Mouse (Mus musculus) CH12.LX (cell line): ENCODE results near the gene Dok5. TPM values are rescaled to one million over a fixed set of nuclear protein-coding genes. Genes with fewer than 3 reads are reported as not detected.

Experiments used
- DNase-seq: peaks from one replicate; pipeline ENCODE4 v3.0.0-alpha.2; 2013; ENCODE audit errors: extremely low read depth
- H3K27ac ChIP-seq: 2 replicates; pipeline ENCODE4 v1.5.1; 2012; ENCODE audit warnings: low read depth, mild to moderate bottlenecking, control low read depth, moderate library complexity; ENCODE audit not compliant: insufficient read depth
- H3K27me3 ChIP-seq: replicated peaks from 2 replicates; pipeline ENCODE3; 2012; ENCODE audit warnings: inconsistent platforms
- H3K36me3 ChIP-seq, 2 experiments: replicated peaks in 1 of 2; 2 replicates each; pipeline versions ENCODE3 to v1.6.1; 2012; ENCODE audit warnings: inconsistent platforms in 1 of 2, low read length in 1 of 2, mild to moderate bottlenecking in 1 of 2, mixed read lengths in 1 of 2, moderate library complexity in 1 of 2; ENCODE audit not compliant: control insufficient read depth in 1 of 2, insufficient read depth in 1 of 2
- H3K4me1 ChIP-seq, 2 experiments: 2 replicates each; pipeline ENCODE4 v1.6.1; 2012; ENCODE audit warnings: inconsistent platforms in 1 of 2, moderate library complexity in 1 of 2; ENCODE audit not compliant: insufficient read depth in 2 of 2, control insufficient read depth in 1 of 2
- H3K4me2 ChIP-seq: 2 replicates; pipeline ENCODE4 v1.6.1; 2012; ENCODE audit warnings: low read depth, mild to moderate bottlenecking, control low read depth; ENCODE audit not compliant: poor library complexity, insufficient read depth, severe bottlenecking
- H3K4me3 ChIP-seq, 3 experiments: fragments of 150-350 bp in 1 of 3; sonication (generic) in 1 of 3; replicated peaks in 1 of 3; 2 replicates each; pipeline versions ENCODE3 to v1.5.1; 2011 to 2012; ENCODE audit warnings: low read depth in 2 of 3, low read length in 2 of 3, mild to moderate bottlenecking in 2 of 3, moderate library complexity in 2 of 3, control low read depth in 1 of 3, improper control_type of control experiment in 1 of 3, inconsistent platforms in 1 of 3, mixed read lengths in 1 of 3; ENCODE audit not compliant: poor library complexity in 1 of 3
- H3K79me2 ChIP-seq: replicated peaks from 2 replicates; pipeline ENCODE4 v1.6.1; 2012; ENCODE audit warnings: mild to moderate bottlenecking, moderate library complexity; ENCODE audit not compliant: control insufficient read depth, poor library complexity, insufficient read depth, severe bottlenecking; ENCODE audit errors: extremely low read depth
- H3K9ac ChIP-seq: 2 replicates; pipeline ENCODE4 v1.6.1; 2012; ENCODE audit warnings: low read depth, mild to moderate bottlenecking, control low read depth, moderate library complexity; ENCODE audit not compliant: insufficient read depth
- H3K9me3 ChIP-seq: replicated peaks from 2 replicates; pipeline ENCODE3; 2012; ENCODE audit warnings: low read length, inconsistent platforms, mixed read lengths
- CHD1 ChIP-seq: IDR thresholded peaks from 2 replicates; pipeline ENCODE4 v1.6.1; 2012; ENCODE audit warnings: low read depth, low read length, improper control_type of control experiment, inconsistent platforms
- CTCF ChIP-seq, 2 experiments: IDR thresholded peaks in 1 of 2; conservative IDR thresholded peaks in 1 of 2; 2 replicates each; pipeline ENCODE4 v1.5.1; 2011 to 2012; ENCODE audit warnings: low read depth in 2 of 2, low read length in 2 of 2, improper control_type of control experiment in 1 of 2, inconsistent platforms in 1 of 2, mild to moderate bottlenecking in 1 of 2, moderate library complexity in 1 of 2
- E2F4 ChIP-seq: IDR thresholded peaks from 2 replicates; pipeline ENCODE4 v1.6.1; 2011; ENCODE audit warnings: low read depth, low read length, improper control_type of control experiment; ENCODE audit not compliant: insufficient replicate concordance
- ELF1 ChIP-seq: IDR thresholded peaks from 2 replicates; pipeline ENCODE4 v1.6.1; 2014; ENCODE audit warnings: low read depth, mild to moderate bottlenecking, inconsistent platforms, low read length, improper control_type of control experiment
- EP300 ChIP-seq: IDR thresholded peaks from 2 replicates; pipeline ENCODE4 v1.6.1; 2011; ENCODE audit warnings: low read length, improper control_type of control experiment
- ETS1 ChIP-seq: conservative IDR thresholded peaks from 2 replicates; pipeline ENCODE4 v1.6.1; 2012; ENCODE audit warnings: low read depth, mild to moderate bottlenecking, inconsistent platforms, low read length, improper control_type of control experiment, moderate library complexity
- GABPA ChIP-seq: IDR thresholded peaks from 2 replicates; pipeline ENCODE4 v1.6.1; 2012; ENCODE audit warnings: low read depth, low read length, improper control_type of control experiment, inconsistent platforms; ENCODE audit not compliant: insufficient replicate concordance
- HCFC1 ChIP-seq: IDR thresholded peaks from 2 replicates; pipeline ENCODE4 v1.6.1; 2012; ENCODE audit warnings: low read depth, mild to moderate bottlenecking, inconsistent platforms, low read length, improper control_type of control experiment
- JUN ChIP-seq: IDR thresholded peaks from 2 replicates; pipeline ENCODE4 v1.6.1; 2011; ENCODE audit warnings: low read depth, mild to moderate bottlenecking, low read length, improper control_type of control experiment, moderate library complexity; ENCODE audit not compliant: insufficient read depth
- JUND ChIP-seq: conservative IDR thresholded peaks from 2 replicates; pipeline ENCODE4 v1.6.1; 2011; ENCODE audit warnings: low read depth, low read length, improper control_type of control experiment
- MAFK ChIP-seq: IDR thresholded peaks from 2 replicates; pipeline ENCODE4 v1.6.1; 2011; ENCODE audit warnings: low read length, improper control_type of control experiment; ENCODE audit not compliant: insufficient replicate concordance
- MAX ChIP-seq: IDR thresholded peaks from 2 replicates; pipeline ENCODE4 v1.6.1; 2011; ENCODE audit warnings: low read length, improper control_type of control experiment
- MYC ChIP-seq: IDR thresholded peaks from 2 replicates; pipeline ENCODE4 v1.6.1; 2011; ENCODE audit warnings: low read depth, mild to moderate bottlenecking, improper control_type of control experiment, low read length
- NELFE ChIP-seq: IDR thresholded peaks from 2 replicates; pipeline ENCODE4 v1.6.1; 2011; ENCODE audit warnings: low read depth, low read length, improper control_type of control experiment
- NRF1 ChIP-seq: IDR thresholded peaks from 2 replicates; pipeline ENCODE4 v1.6.1; 2014; ENCODE audit warnings: low read depth, mild to moderate bottlenecking, inconsistent platforms, low read length, improper control_type of control experiment, moderate library complexity
- POLR2A ChIP-seq: IDR thresholded peaks from 2 replicates; pipeline ENCODE4 v1.6.1; 2011; ENCODE audit warnings: low read depth, mild to moderate bottlenecking, improper control_type of control experiment, low read length
- POLR2AphosphoS2 ChIP-seq: IDR thresholded peaks from 2 replicates; pipeline ENCODE4 v1.6.1; 2011; ENCODE audit warnings: low read depth, low read length, improper control_type of control experiment
- RAD21 ChIP-seq: IDR thresholded peaks from 2 replicates; pipeline ENCODE4 v1.6.1; 2011; ENCODE audit warnings: low read depth, mild to moderate bottlenecking, low read length, improper control_type of control experiment, moderate library complexity
- SIN3A ChIP-seq: IDR thresholded peaks from 2 replicates; pipeline ENCODE4 v1.6.1; 2012; ENCODE audit warnings: low read length, improper control_type of control experiment, inconsistent platforms
- SMC3 ChIP-seq: IDR thresholded peaks from 2 replicates; pipeline ENCODE4 v1.6.1; 2011; ENCODE audit warnings: low read depth, low read length, improper control_type of control experiment
- TCF12 ChIP-seq: IDR thresholded peaks from 2 replicates; pipeline ENCODE4 v1.6.1; 2014; ENCODE audit warnings: low read depth, mild to moderate bottlenecking, inconsistent platforms, low read length, improper control_type of control experiment
- UBTF ChIP-seq: IDR thresholded peaks from 2 replicates; pipeline ENCODE4 v1.6.1; 2012; ENCODE audit warnings: low read depth, mild to moderate bottlenecking, inconsistent platforms, low read length, improper control_type of control experiment, moderate library complexity
- ZC3H11A ChIP-seq: IDR thresholded peaks from 2 replicates; pipeline ENCODE4 v1.6.1; 2012; ENCODE audit warnings: low read depth, mild to moderate bottlenecking, inconsistent platforms, low read length, improper control_type of control experiment
- ZKSCAN1 ChIP-seq: IDR thresholded peaks from 2 replicates; pipeline ENCODE4 v1.6.1; 2012; ENCODE audit warnings: low read depth, inconsistent platforms, low read length, improper control_type of control experiment, borderline replicate concordance
- ZNF384 ChIP-seq: IDR thresholded peaks from 2 replicates; pipeline ENCODE4 v1.6.1; 2012; ENCODE audit warnings: low read depth, low read length, improper control_type of control experiment, inconsistent platforms
- dilution Hi-C: fragments of 300-500 bp; cut with MboI; formaldehyde crosslinking; loops from 2 replicates; pipeline ENCODE4 v1.14.3; 2020; ENCODE audit warnings: low sequenced_read_pairs; ENCODE audit not compliant: extremely low pct_unique_long_range_greater_than_20kb, extremely low pct_ligation_motif_present
- in situ Hi-C: fragments of 300-500 bp; cut with MboI; formaldehyde crosslinking; loops from 3 replicates; pipeline ENCODE4 v1.14.3; 2019; ENCODE audit warnings: low sequenced_read_pairs, low pct_ligation_motif_present, low pct_unique_long_range_greater_than_20kb, mixed read lengths
- polyA plus RNA-seq: library from polyadenylated mRNA; unstranded; fragments of >175 nt; gene quantifications from 2 replicates; pipeline ENCODE4 v1.2.1, GENCODE M21; 2012; ENCODE audit warnings: low read depth; ENCODE audit not compliant: insufficient read length
- total RNA-seq, 2 experiments: library from RNA; depleted of rRNA; stranded (reverse); fragments of 300-350 nt in 1 of 2; fragments of >200 nt in 1 of 2; gene quantifications; 2 replicates each; pipeline ENCODE4 v1.2.3; 2012 to 2014

The Dok5 gene
- total and polyA plus RNA-seq, 3 experiments, result not detected

DNA sequence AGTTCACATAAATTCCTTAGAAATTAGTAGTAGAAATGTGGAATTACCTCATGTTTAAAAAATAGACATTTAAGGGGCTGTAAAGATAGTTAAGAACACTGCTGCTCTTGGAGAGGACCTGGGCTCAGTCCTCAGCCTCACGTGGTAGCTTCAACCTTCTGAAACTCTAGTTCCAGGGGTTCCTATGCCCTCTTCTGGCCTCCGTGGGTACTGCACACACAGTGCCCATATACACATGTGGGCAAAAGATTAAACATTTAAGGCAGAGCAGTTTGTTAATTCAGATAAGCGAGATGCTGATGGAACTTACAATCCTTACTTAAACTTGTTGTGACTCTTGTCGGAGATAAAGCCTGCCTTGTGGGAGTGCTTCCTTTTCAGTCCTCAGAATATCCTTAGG, 118.5 kb downstream of the Dok5 start:
- no peak overlapping the region for H3K27ac ChIP-seq
- no peaks in the 10 kb centered on the region for H3K4me1 ChIP-seq
- no peak overlapping the region for H3K9ac ChIP-seq
- TF ChIP-seq RAD21, result no peak
- TF ChIP-seq POLR2A, result no peak
- TF ChIP-seq ETS1, result no peak
- no peak for TF ChIP-seq NRF1
- no peak for TF ChIP-seq MAX
- no peak for TF ChIP-seq MYC
- no peak for TF ChIP-seq TCF12
- TF ChIP-seq HCFC1, result no peak
- TF ChIP-seq EP300, result no peak
- no peak for TF ChIP-seq GABPA
- no peak for TF ChIP-seq NELFE
- TF ChIP-seq ELF1, result no peak
- TF ChIP-seq ZKSCAN1, result no peak
- no peak for TF ChIP-seq ZC3H11A
- TF ChIP-seq ZNF384, result no peak
- TF ChIP-seq CHD1, result no peak
- dilution Hi-C loops, result no loop called here
- H3K9me3 ChIP-seq, result peaks cover 81% of the 10 kb centered on the region
- no peak overlapping the region for H3K4me2 ChIP-seq
- H3K27me3 ChIP-seq, result no peaks in the 10 kb centered on the region
- no peak overlapping the region for H3K4me3 ChIP-seq
- in situ Hi-C loops, result no loop called here
- no peaks in the 10 kb centered on the region for H3K36me3 ChIP-seq
- DNase-seq, result no peak
- H3K79me2 ChIP-seq, result no peaks in the 10 kb centered on the region

DNA sequence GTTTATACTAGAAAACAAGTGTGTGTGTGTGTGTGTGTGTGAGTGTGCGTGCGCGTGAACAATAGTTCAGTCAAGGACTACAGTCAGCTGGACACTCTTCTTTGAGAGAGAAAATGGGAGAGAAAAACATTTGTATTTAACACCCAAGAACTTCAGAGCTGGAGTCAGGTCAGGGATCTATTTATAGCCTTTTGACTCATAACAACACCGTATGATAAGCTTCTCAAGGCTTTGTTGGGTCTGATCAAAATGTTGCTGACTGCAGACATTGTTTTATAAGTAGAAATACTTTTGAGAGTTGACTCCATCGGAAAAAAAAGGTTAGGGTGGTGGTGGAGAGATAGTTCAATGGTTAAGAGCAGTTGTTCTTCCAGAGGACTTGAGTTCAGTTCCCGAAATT, 120.7 kb downstream of the Dok5 start:
- Histone ChIP-seq H3K9ac (no peak overlapping the region), H3K79me2 (no peaks in the 10 kb centered on the region), H3K27ac (no peak overlapping the region), H3K4me1 (no peaks in the 10 kb centered on the region), H3K36me3 (no peaks in the 10 kb centered on the region), H3K9me3 (peaks cover 79% of the 10 kb centered on the region)
- dilution Hi-C loops, result no loop called here
- in situ Hi-C loops, result no loop called here
- no peak for DNase-seq
- no peak for TF ChIP-seq ELF1
- no peak for TF ChIP-seq E2F4
- no peak for TF ChIP-seq MYC
- no peak for TF ChIP-seq POLR2A
- TF ChIP-seq CTCF (conservative IDR thresholded peaks at IDR 0.05 in 1 of 2, IDR thresholded peaks at IDR 0.05 in 1 of 2; ENCODE audit: low read depth in 2 of 2, low read length in 2 of 2), result no peak
- TF ChIP-seq SMC3, result no peak
- no peak for TF ChIP-seq JUND
- no peak for TF ChIP-seq POLR2AphosphoS2
- TF ChIP-seq SIN3A, result no peak
- no peak for TF ChIP-seq MAFK
- TF ChIP-seq HCFC1, result no peak
- no peak for TF ChIP-seq JUN
- no peak for TF ChIP-seq UBTF
- TF ChIP-seq, all 38 proteins: peak for 0
- no peaks in the 10 kb centered on the region for H3K27me3 ChIP-seq
- H3K4me3 ChIP-seq, result no peak overlapping the region
- H3K4me2 ChIP-seq, result no peak overlapping the region
